11 mouse cellular contexts compared by ENCODE assay signal in genomic region chr19:12833625-12834024, GRCm38 (mm10). TPM values are rescaled to one million over a fixed set of nuclear protein-coding genes. Genes with fewer than 3 reads are reported as not detected.
DNase-seq lines count a peak whose midpoint lies in the region; ATAC-seq lines count a peak whose summit lies in the region.
"Had no signal": no experiment of that assay in that cellular context is flagged by ENCODE, and none has a peak within 500 bp of the region (broad histone marks: within the 10 kb centered on the region; RNA-seq: fewer than 3 reads in every experiment).

No protein-coding gene starts in this region.

- DNase-seq in layer of hippocampus, adult 11-12 months (ENCODE audit: low spot score), result peak; percentile 19
- no peak for DNase-seq in layer of hippocampus, postnatal 25 days (ENCODE audit: extremely low spot score in 1 of 2, low spot score in 1 of 2)
- DNase-seq in CD8-positive naive resting alpha-beta T cell, adult 2 months (ENCODE audit: low read depth in 2 of 2, low spot score in 2 of 2), result peak; percentile 35 to 46
- DNase-seq in naive thymus-derived CD4-positive, alpha-beta T cell, adult 2 months (ENCODE audit: low read depth), result peak; percentile 81
- DNase-seq in cerebellum, adult 9-10 months, result no peak
- no peak for DNase-seq in adipocyte (ENCODE audit: low spot score)
- DNase-seq in embryo, embryonic 9.5 days (ENCODE audit: extremely low spot score), result no peak
- DNase-seq: gastrocnemius, postnatal 14 days; kidney, adult 11 months had no signal

- ATAC-seq in inflammation-experienced regulatory T-cells, adult 6 months, result peak; percentile 95

RNA-seq across cellular contexts. Expression of gene Gm5244, which starts 12.9 kb away (rescaled TPM):
- not detected for total RNA-seq in layer of hippocampus, postnatal 25 days (2021)
- polyA plus RNA-seq in inflammation-experienced regulatory T-cells, adult 6 months (2017; shearing (Covaris generic)), result under 1 TPM; 0.47 to 0.91 (median 0.54) TPM
- total RNA-seq: gastrocnemius, postnatal 14 days had no signal
- polyA plus RNA-seq: limb, embryonic 15.5 days had no signal

RNA-seq across cellular contexts. Expression of gene Olfr1444, which starts 23.5 kb away (rescaled TPM):
- not detected for total RNA-seq in layer of hippocampus, postnatal 25 days (2021)
- polyA plus RNA-seq in inflammation-experienced regulatory T-cells, adult 6 months (2017; shearing (Covaris generic)), result 1 to 10 TPM in 1 of 3 experiments, under 1 TPM in 2; 0.70 to 1.3 (median 0.74) TPM
- total RNA-seq: gastrocnemius, postnatal 14 days had no signal
- polyA plus RNA-seq: limb, embryonic 15.5 days had no signal

RNA-seq across cellular contexts. Expression of gene Lpxn, which starts 37.6 kb away (rescaled TPM):
- total RNA-seq in layer of hippocampus, postnatal 25 days (2021), result 1 to 10 TPM; 1.6 to 2.2 TPM
- 100 to 1,000 TPM; 257 to 302 (median 261) TPM for polyA plus RNA-seq in inflammation-experienced regulatory T-cells, adult 6 months (2017; shearing (Covaris generic))

RNA-seq across cellular contexts. Expression of gene Zfp91, which starts 37.7 kb away (rescaled TPM):
- total RNA-seq in layer of hippocampus, postnatal 25 days (2021), result 100 to 1,000 TPM in 1 of 2 experiments, 10 to 100 TPM in 1; 92.1 to 101 TPM
- 10 to 100 TPM; 17.7 to 22.3 (median 19.1) TPM for polyA plus RNA-seq in inflammation-experienced regulatory T-cells, adult 6 months (2017; shearing (Covaris generic))

RNA-seq across cellular contexts. Expression of gene Olfr1445, which starts 50.0 kb away (rescaled TPM):
- not detected for total RNA-seq in layer of hippocampus, postnatal 25 days (2021)
- polyA plus RNA-seq in inflammation-experienced regulatory T-cells, adult 6 months (2017; shearing (Covaris generic)), result not detected
- total RNA-seq: gastrocnemius, postnatal 14 days had no signal
- polyA plus RNA-seq: limb, embryonic 15.5 days had no signal

Comparison
In these comparisons a context has a peak if more than half of its experiments do, and no peak if none do; other contexts are left out.
1. DNase-seq: peak in layer of hippocampus, adult 11-12 months (single experiment), CD8-positive naive resting alpha-beta T cell, adult 2 months (2 of 2) and naive thymus-derived CD4-positive, alpha-beta T cell, adult 2 months (single experiment); none in layer of hippocampus, postnatal 25 days (0 of 2), cerebellum, adult 9-10 months (single experiment), adipocyte (single experiment) and embryo, embryonic 9.5 days (single experiment).